Mouse (Mus musculus): ENCODE results near the gene Aff3. TPM values are rescaled to one million over a fixed set of nuclear protein-coding genes. Genes with fewer than 3 reads are reported as not detected.

The Aff3 gene
- total RNA-seq, 1 experiment, result 1.7 TPM

- Histone ChIP-seq H3K9me3 (ENCODE audit: control insufficient read depth, insufficient read depth, low read depth, low read length) (no peaks in the 10 kb centered on the region), H3K27ac (ENCODE audit: insufficient read depth, low read depth, low read length, poor library complexity, severe bottlenecking) (no peak overlapping the region), H3K4me3 (ENCODE audit: insufficient read depth in 1 of 2, low read depth in 1 of 2, low read length in 2 of 2, poor library complexity in 1 of 2, severe bottlenecking in 1 of 2) (no peak overlapping the region), H3K4me1 (ENCODE audit: control insufficient read depth in 2 of 2, insufficient read depth in 2 of 2, low read length in 2 of 2, poor library complexity in 1 of 2) (peaks cover 2 to 11% of the 10 kb centered on the region in 2 experiments; a peak in 1 of 4 replicates), H3K9ac (ENCODE audit: insufficient read depth, low read depth, low read length, poor library complexity, severe bottlenecking) (no peak overlapping the region), H3K36me3 (ENCODE audit: control insufficient read depth, insufficient read depth, low read length, poor library complexity, severe bottlenecking) (peaks cover 3% of the 10 kb centered on the region; the same call in 1 of the 2 replicates)
- in situ Hi-C loops (cut with MboI; ENCODE audit: low sequenced_read_pairs in 2 of 2, unreplicated experiment in 2 of 2), result no loop called here
- TF ChIP-seq CHD2 (IDR thresholded peaks at IDR 0.05; ENCODE audit: low read depth, low read length) (no peak), ZC3H11A (IDR thresholded peaks at IDR 0.05; ENCODE audit: borderline replicate concordance, low read depth, low read length) (no peak), HCFC1 (IDR thresholded peaks at IDR 0.05; ENCODE audit: borderline replicate concordance, insufficient read depth, low read length) (no peak), ZNF384 (IDR thresholded peaks at IDR 0.05; ENCODE audit: low read depth, low read length) (no peak), MAFK (IDR thresholded peaks at IDR 0.05; ENCODE audit: insufficient read depth, low read depth, low read length) (no peak)
- no peak for DNase-seq (ENCODE audit: low read depth, low spot score)
Measured at GRCm38 (mm10) chr1:38389576-38389975, 275.2 kb downstream of the Aff3 start.

- in situ Hi-C loops (cut with MboI; ENCODE audit: low sequenced_read_pairs in 2 of 2, unreplicated experiment in 2 of 2), result no loop called here
- no peaks in the 10 kb centered on the region for H3K9me3 ChIP-seq (ENCODE audit: control insufficient read depth, insufficient read depth, low read depth, low read length)
- no peak overlapping the region for H3K9ac ChIP-seq (ENCODE audit: insufficient read depth, low read depth, low read length, poor library complexity, severe bottlenecking)
- no peak for TF ChIP-seq CHD2 (IDR thresholded peaks at IDR 0.05; ENCODE audit: low read depth, low read length)
- no peak for TF ChIP-seq ZC3H11A (IDR thresholded peaks at IDR 0.05; ENCODE audit: borderline replicate concordance, low read depth, low read length)
- TF ChIP-seq MAFK (IDR thresholded peaks at IDR 0.05; ENCODE audit: insufficient read depth, low read depth, low read length), result no peak
- TF ChIP-seq ZNF384 (IDR thresholded peaks at IDR 0.05; ENCODE audit: low read depth, low read length), result no peak
- no peak for TF ChIP-seq HCFC1 (IDR thresholded peaks at IDR 0.05; ENCODE audit: borderline replicate concordance, insufficient read depth, low read length)
- H3K4me3 ChIP-seq (ENCODE audit: insufficient read depth in 1 of 2, low read depth in 1 of 2, low read length in 2 of 2, poor library complexity in 1 of 2, severe bottlenecking in 1 of 2), result no peak overlapping the region
- H3K27ac ChIP-seq (ENCODE audit: insufficient read depth, low read depth, low read length, poor library complexity, severe bottlenecking), result no peak overlapping the region
- peaks cover 0 to 6% of the 10 kb centered on the region in 2 experiments; a peak in 1 of 4 replicates for H3K4me1 ChIP-seq (ENCODE audit: control insufficient read depth in 2 of 2, insufficient read depth in 2 of 2, low read length in 2 of 2, poor library complexity in 1 of 2)
- DNase-seq (ENCODE audit: low read depth, low spot score), result no peak
- peaks cover 3% of the 10 kb centered on the region; the same call in 1 of the 2 replicates for H3K36me3 ChIP-seq (ENCODE audit: control insufficient read depth, insufficient read depth, low read length, poor library complexity, severe bottlenecking)
Measured at GRCm38 (mm10) chr1:38388466-38388865, 276.3 kb downstream of the Aff3 start.

GRCm38 (mm10) chr1:38387438-38387837 lies 277.3 kb downstream of the Aff3 start:
- TF ChIP-seq ZNF384 (IDR thresholded peaks at IDR 0.05; ENCODE audit: low read depth, low read length), result no peak
- TF ChIP-seq CHD2 (IDR thresholded peaks at IDR 0.05; ENCODE audit: low read depth, low read length), result no peak
- H3K9me3 ChIP-seq (ENCODE audit: control insufficient read depth, insufficient read depth, low read depth, low read length), result no peaks in the 10 kb centered on the region
- H3K4me3 ChIP-seq (ENCODE audit: insufficient read depth in 1 of 2, low read depth in 1 of 2, low read length in 2 of 2, poor library complexity in 1 of 2, severe bottlenecking in 1 of 2), result no peak overlapping the region
- no peak overlapping the region for H3K9ac ChIP-seq (ENCODE audit: insufficient read depth, low read depth, low read length, poor library complexity, severe bottlenecking)
- H3K27ac ChIP-seq (ENCODE audit: insufficient read depth, low read depth, low read length, poor library complexity, severe bottlenecking), result no peak overlapping the region
- in situ Hi-C loops (cut with MboI; ENCODE audit: low sequenced_read_pairs in 2 of 2, unreplicated experiment in 2 of 2), result no loop called here
- H3K36me3 ChIP-seq (ENCODE audit: control insufficient read depth, insufficient read depth, low read length, poor library complexity, severe bottlenecking), result peaks cover 3% of the 10 kb centered on the region; the same call in 1 of the 2 replicates
- DNase-seq (ENCODE audit: low read depth, low spot score), result no peak
- H3K4me1 ChIP-seq (ENCODE audit: control insufficient read depth in 2 of 2, insufficient read depth in 2 of 2, low read length in 2 of 2, poor library complexity in 1 of 2), result peaks cover 0 to 5% of the 10 kb centered on the region in 2 experiments; a peak in 1 of 4 replicates

- no peak for TF ChIP-seq ZNF384 (IDR thresholded peaks at IDR 0.05; ENCODE audit: low read depth, low read length)
- no peak for DNase-seq (ENCODE audit: low read depth, low spot score)
Measured at GRCm38 (mm10) chr1:38384457-38385121, 280.2 kb downstream of the Aff3 start.

GRCm38 (mm10) chr1:38384010-38384409 lies 280.7 kb downstream of the Aff3 start:
- H3K9me3 ChIP-seq (ENCODE audit: control insufficient read depth, insufficient read depth, low read depth, low read length), result no peaks in the 10 kb centered on the region
- no peak for DNase-seq (ENCODE audit: low read depth, low spot score)
- peaks cover 0 to 3% of the 10 kb centered on the region in 2 experiments; a peak in 1 of 4 replicates for H3K4me1 ChIP-seq (ENCODE audit: control insufficient read depth in 2 of 2, insufficient read depth in 2 of 2, low read length in 2 of 2, poor library complexity in 1 of 2)
- in situ Hi-C loops (cut with MboI; ENCODE audit: low sequenced_read_pairs in 2 of 2, unreplicated experiment in 2 of 2), result no loop called here
- no peak overlapping the region for H3K4me3 ChIP-seq (ENCODE audit: insufficient read depth in 1 of 2, low read depth in 1 of 2, low read length in 2 of 2, poor library complexity in 1 of 2, severe bottlenecking in 1 of 2)
- H3K27ac ChIP-seq (ENCODE audit: insufficient read depth, low read depth, low read length, poor library complexity, severe bottlenecking), result no peak overlapping the region
- H3K9ac ChIP-seq (ENCODE audit: insufficient read depth, low read depth, low read length, poor library complexity, severe bottlenecking), result no peak overlapping the region
- TF ChIP-seq HCFC1 (IDR thresholded peaks at IDR 0.05; ENCODE audit: borderline replicate concordance, insufficient read depth, low read length), result no peak
- no peak for TF ChIP-seq ZC3H11A (IDR thresholded peaks at IDR 0.05; ENCODE audit: borderline replicate concordance, low read depth, low read length)
- TF ChIP-seq MAFK (IDR thresholded peaks at IDR 0.05; ENCODE audit: insufficient read depth, low read depth, low read length), result no peak
- no peak for TF ChIP-seq CHD2 (IDR thresholded peaks at IDR 0.05; ENCODE audit: low read depth, low read length)
- TF ChIP-seq ZNF384 (IDR thresholded peaks at IDR 0.05; ENCODE audit: low read depth, low read length), result no peak
- no peaks in the 10 kb centered on the region for H3K36me3 ChIP-seq (ENCODE audit: control insufficient read depth, insufficient read depth, low read length, poor library complexity, severe bottlenecking)

More at GRCm38 (mm10) chr1:38384457-38385121, 280.2 kb downstream of the Aff3 start:
- H3K36me3 ChIP-seq (ENCODE audit: control insufficient read depth, insufficient read depth, low read length, poor library complexity, severe bottlenecking), result no peaks in the 10 kb centered on the region
- H3K4me3 ChIP-seq (ENCODE audit: insufficient read depth in 1 of 2, low read depth in 1 of 2, low read length in 2 of 2, poor library complexity in 1 of 2, severe bottlenecking in 1 of 2), result no peak overlapping the region
- H3K27ac ChIP-seq (ENCODE audit: insufficient read depth, low read depth, low read length, poor library complexity, severe bottlenecking), result no peak overlapping the region
- no peaks in the 10 kb centered on the region for H3K9me3 ChIP-seq (ENCODE audit: control insufficient read depth, insufficient read depth, low read depth, low read length)
- peaks cover 0 to 3% of the 10 kb centered on the region in 2 experiments; a peak in 1 of 4 replicates for H3K4me1 ChIP-seq (ENCODE audit: control insufficient read depth in 2 of 2, insufficient read depth in 2 of 2, low read length in 2 of 2, poor library complexity in 1 of 2)
- in situ Hi-C loops (cut with MboI; ENCODE audit: low sequenced_read_pairs in 2 of 2, unreplicated experiment in 2 of 2), result no loop called here
- no peak overlapping the region for H3K9ac ChIP-seq (ENCODE audit: insufficient read depth, low read depth, low read length, poor library complexity, severe bottlenecking)
